Mouse (Mus musculus): ENCODE data around the gene Sox4. TPM values are rescaled to one million over a fixed set of nuclear protein-coding genes. Genes with fewer than 3 reads are reported as not detected.

The Sox4 gene
- polyA plus RNA-seq, 1 experiment from 2014 or later, result 182 TPM

DNA sequence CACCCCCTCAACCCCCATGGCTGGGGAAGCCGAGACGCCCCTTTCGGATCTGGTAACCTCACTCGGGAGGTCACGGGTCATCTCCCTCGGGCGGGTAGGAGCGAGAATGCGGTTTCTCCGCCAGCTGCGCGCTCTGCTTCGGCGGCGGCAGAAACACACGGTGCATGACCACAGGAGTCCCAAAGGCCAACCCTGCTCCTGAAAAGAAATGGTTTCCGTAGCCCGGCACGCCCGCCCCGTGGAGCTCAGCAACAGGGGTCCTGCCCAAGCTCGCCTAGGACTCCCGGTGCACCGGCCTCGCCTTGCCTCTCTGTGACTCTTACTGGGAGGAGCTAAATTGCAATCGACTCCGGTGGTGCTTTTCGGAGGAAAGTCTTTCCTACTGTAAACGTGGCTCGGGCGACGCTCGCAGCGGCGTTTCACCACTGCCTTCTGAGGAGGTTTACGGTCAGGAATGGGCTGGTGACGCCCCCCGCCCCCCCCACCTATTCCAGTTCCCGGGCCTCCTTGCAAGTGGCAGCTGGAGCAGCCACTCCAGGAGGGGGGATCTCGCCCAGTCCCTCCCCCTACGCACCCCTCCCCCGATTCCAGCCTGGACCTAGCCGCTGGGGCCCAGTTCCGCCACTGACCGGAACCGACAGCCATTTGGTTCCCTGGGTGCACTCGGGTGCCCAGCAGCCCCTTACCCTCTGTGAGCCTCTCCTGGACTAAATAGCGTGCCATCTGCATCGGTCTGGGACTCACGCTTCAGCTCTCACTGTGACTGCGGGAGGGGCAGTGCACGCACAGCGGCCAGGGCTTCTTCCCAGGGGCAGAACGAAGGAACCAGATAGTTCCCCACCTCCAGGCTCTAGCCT is 4.9 kb upstream of the Sox4 start:
- H3K36me3 ChIP-seq (replicated peaks; ENCODE audit: control insufficient read depth, insufficient read depth), result no peaks in the 10 kb centered on the region
- peak overlapping the region; percentile 98 for H3K27ac ChIP-seq
- H3K4me3 ChIP-seq (replicated peaks; ENCODE audit: low read length), result peak overlapping the region; percentile 52
- no peaks in the 10 kb centered on the region for H3K9me3 ChIP-seq (ENCODE audit: control insufficient read depth, low read length)
- H3K27me3 ChIP-seq (ENCODE audit: control insufficient read depth, insufficient read depth, low read length), result no peaks in the 10 kb centered on the region
- DNase-seq (ENCODE audit: low spot score), result peak; percentile 79
- peak overlapping the region; percentile 81 for H3K9ac ChIP-seq
- peak; percentile 66 for ATAC-seq (ENCODE audit: low FRiP score)
- H3K4me1 ChIP-seq (replicated peaks; ENCODE audit: control insufficient read depth, insufficient read depth, low read length), result peaks cover 8% of the 10 kb centered on the region
- H3K4me2 ChIP-seq (replicated peaks), result peak overlapping the region; percentile 89
- under 1% methylated on average over 54 of the region's 54 CpGs for WGBS

- H3K36me3 ChIP-seq (replicated peaks; ENCODE audit: control insufficient read depth, insufficient read depth), result no peaks in the 10 kb centered on the region
- H3K27me3 ChIP-seq (ENCODE audit: control insufficient read depth, insufficient read depth, low read length), result no peaks in the 10 kb centered on the region
- peak overlapping the region; percentile 81 for H3K9ac ChIP-seq
- peak; percentile 26 for ATAC-seq (ENCODE audit: low FRiP score)
- peak overlapping the region; percentile 52 for H3K4me3 ChIP-seq (replicated peaks; ENCODE audit: low read length)
- peak overlapping the region; percentile 89 for H3K4me2 ChIP-seq (replicated peaks)
- no peaks in the 10 kb centered on the region for H3K9me3 ChIP-seq (ENCODE audit: control insufficient read depth, low read length)
- peaks cover 8% of the 10 kb centered on the region for H3K4me1 ChIP-seq (replicated peaks; ENCODE audit: control insufficient read depth, insufficient read depth, low read length)
- peak overlapping the region; percentile 98 for H3K27ac ChIP-seq
- WGBS, result 4% methylated on average over 16 of the region's 16 CpGs
- peak; percentile 97 for DNase-seq (ENCODE audit: low spot score)
These were observed 4.3 kb upstream of the Sox4 start for GRCm38 (mm10) chr13:28957765-28958164.

GRCm38 (mm10) chr13:28952576-28953571 is 639 bp downstream of the Sox4 start:
- Histone ChIP-seq H3K27ac (peak overlapping the region; percentile 99), H3K9ac (peak overlapping the region; percentile 99), H3K4me3 (replicated peaks; ENCODE audit: low read length) (peak overlapping the region; percentile 99), H3K9me3 (ENCODE audit: control insufficient read depth, low read length) (no peaks in the 10 kb centered on the region), H3K4me2 (replicated peaks) (peak overlapping the region; percentile 90), H3K4me1 (replicated peaks; ENCODE audit: control insufficient read depth, insufficient read depth, low read length) (peaks cover 17% of the 10 kb centered on the region), H3K36me3 (replicated peaks; ENCODE audit: control insufficient read depth, insufficient read depth) (peaks cover 14% of the 10 kb centered on the region), H3K27me3 (ENCODE audit: control insufficient read depth, insufficient read depth, low read length) (no peaks in the 10 kb centered on the region)
- peak; percentile 60 for ATAC-seq (ENCODE audit: low FRiP score)
- WGBS, result under 1% methylated on average over 95 of the region's 98 CpGs
- peak; percentile 56 for DNase-seq (ENCODE audit: low spot score)

DNA sequence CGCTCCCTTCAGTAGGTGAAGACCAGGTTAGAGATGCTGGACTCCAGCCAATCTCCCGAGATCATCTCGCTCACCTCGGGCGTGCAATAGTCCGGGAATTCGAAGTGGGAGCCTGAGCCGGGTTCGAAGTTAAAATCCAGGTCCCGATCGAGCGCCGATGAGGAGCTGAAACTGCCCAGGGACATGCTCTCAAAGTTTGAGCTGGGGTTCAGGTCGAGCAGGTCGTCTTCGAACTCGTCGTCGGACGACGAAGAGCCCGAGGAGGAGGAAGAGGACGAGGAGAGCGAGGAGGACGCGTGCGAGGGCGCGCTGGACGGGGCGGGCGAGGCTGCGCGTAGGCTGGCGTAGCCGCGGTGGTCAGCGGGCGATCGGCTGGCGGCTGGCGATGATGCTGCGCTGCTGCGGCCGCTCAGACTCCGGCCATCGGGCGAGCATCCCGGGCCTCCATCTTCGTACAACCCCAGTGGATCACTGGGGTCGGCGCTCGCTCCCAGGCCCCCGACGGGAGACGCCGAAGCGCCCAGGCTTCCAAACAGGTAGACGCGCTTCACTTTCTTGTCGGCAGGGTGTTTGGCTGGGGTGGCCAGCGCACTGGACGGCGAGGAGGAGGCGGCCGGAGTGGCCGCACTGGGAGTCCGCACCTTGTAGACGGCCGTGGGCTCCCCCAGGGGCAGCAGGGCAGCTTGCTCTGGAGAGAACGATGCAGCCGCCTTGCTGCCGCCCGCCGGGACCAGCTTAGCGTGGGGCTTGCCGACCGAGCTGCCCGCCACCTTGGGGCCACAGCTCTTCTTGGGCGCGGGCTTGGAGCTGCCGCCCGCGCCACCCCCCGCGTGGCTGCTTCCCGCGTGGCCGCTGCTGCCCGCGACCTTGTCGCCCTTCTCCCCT is 1.6 kb downstream of the Sox4 start:
- H3K27me3 ChIP-seq (ENCODE audit: control insufficient read depth, insufficient read depth, low read length), result no peaks in the 10 kb centered on the region
- WGBS, result under 1% methylated on average over 86 of the region's 92 CpGs
- H3K4me2 ChIP-seq (replicated peaks), result peak overlapping the region; percentile 90
- peaks cover 18% of the 10 kb centered on the region for H3K4me1 ChIP-seq (replicated peaks; ENCODE audit: control insufficient read depth, insufficient read depth, low read length)
- DNase-seq (ENCODE audit: low spot score), result no peak
- H3K36me3 ChIP-seq (replicated peaks; ENCODE audit: control insufficient read depth, insufficient read depth), result peaks cover 14% of the 10 kb centered on the region
- no peak for ATAC-seq (ENCODE audit: low FRiP score)
- H3K9me3 ChIP-seq (ENCODE audit: control insufficient read depth, low read length), result no peaks in the 10 kb centered on the region
- H3K4me3 ChIP-seq (replicated peaks; ENCODE audit: low read length), result peak overlapping the region; percentile 99
- peak overlapping the region; percentile 99 for H3K27ac ChIP-seq
- peak overlapping the region; percentile 99 for H3K9ac ChIP-seq

GRCm38 (mm10) chr13:28950623-28951491 is 2.7 kb downstream of the Sox4 start:
- Histone ChIP-seq H3K9me3 (ENCODE audit: control insufficient read depth, low read length) (no peaks in the 10 kb centered on the region), H3K36me3 (replicated peaks; ENCODE audit: control insufficient read depth, insufficient read depth) (peaks cover 14% of the 10 kb centered on the region), H3K9ac (peak overlapping the region; percentile 99), H3K27me3 (ENCODE audit: control insufficient read depth, insufficient read depth, low read length) (no peaks in the 10 kb centered on the region), H3K4me3 (replicated peaks; ENCODE audit: low read length) (peak overlapping the region; percentile 99), H3K4me2 (replicated peaks) (peak overlapping the region; percentile 90), H3K27ac (peak overlapping the region; percentile 99), H3K4me1 (replicated peaks; ENCODE audit: control insufficient read depth, insufficient read depth, low read length) (peaks cover 24% of the 10 kb centered on the region)
- DNase-seq (ENCODE audit: low spot score), result peak; percentile 72
- WGBS, result under 1% methylated on average over 32 of the region's 32 CpGs
- no peak for ATAC-seq (ENCODE audit: low FRiP score)

GRCm38 (mm10) chr13:28950266-28950622 is 3.3 kb downstream of the Sox4 start:
- WGBS, result 0% methylated on average over 9 of the region's 9 CpGs

GRCm38 (mm10) chr13:28949279-28949915 is 4.1 kb downstream of the Sox4 start:
- Histone ChIP-seq H3K4me1 (replicated peaks; ENCODE audit: control insufficient read depth, insufficient read depth, low read length) (peaks cover 24% of the 10 kb centered on the region), H3K36me3 (replicated peaks; ENCODE audit: control insufficient read depth, insufficient read depth) (peaks cover 14% of the 10 kb centered on the region), H3K4me3 (replicated peaks; ENCODE audit: low read length) (peak overlapping the region; percentile 99), H3K27me3 (ENCODE audit: control insufficient read depth, insufficient read depth, low read length) (no peaks in the 10 kb centered on the region), H3K9ac (peak overlapping the region; percentile 82), H3K4me2 (replicated peaks) (peak overlapping the region; percentile 90), H3K27ac (peak overlapping the region; percentile 99), H3K9me3 (ENCODE audit: control insufficient read depth, low read length) (no peaks in the 10 kb centered on the region)
- DNase-seq (ENCODE audit: low spot score) (peak; percentile 66), ATAC-seq (ENCODE audit: low FRiP score) (no peak)
- 3% methylated on average over 11 of the region's 11 CpGs for WGBS

More at GRCm38 (mm10) chr13:28950266-28950622, 3.3 kb downstream of the Sox4 start:
- Histone ChIP-seq H3K9ac (peak overlapping the region; percentile 99), H3K27me3 (ENCODE audit: control insufficient read depth, insufficient read depth, low read length) (no peaks in the 10 kb centered on the region), H3K4me2 (replicated peaks) (peak overlapping the region; percentile 90), H3K4me3 (replicated peaks; ENCODE audit: low read length) (peak overlapping the region; percentile 99), H3K36me3 (replicated peaks; ENCODE audit: control insufficient read depth, insufficient read depth) (peaks cover 14% of the 10 kb centered on the region), H3K27ac (peak overlapping the region; percentile 99), H3K9me3 (ENCODE audit: control insufficient read depth, low read length) (no peaks in the 10 kb centered on the region), H3K4me1 (replicated peaks; ENCODE audit: control insufficient read depth, insufficient read depth, low read length) (peaks cover 24% of the 10 kb centered on the region)
- DNase-seq (ENCODE audit: low spot score) (no peak), ATAC-seq (ENCODE audit: low FRiP score) (no peak)

All from hindbrain, embryonic 14.5 days (tissue).